Mouse (Mus musculus): ENCODE measurements around the gene Gpr153.

GRCm38 (mm10) chr4:152253183-152253759 is 20.8 kb upstream of the Gpr153 start:
- TF ChIP-seq CTCF (IDR thresholded peaks at IDR 0.05), result no peak
- no peak for TF ChIP-seq EP300 (IDR thresholded peaks at IDR 0.05)

Data from lung, postnatal 0 days (tissue).